Mouse (Mus musculus): Measurements from ENCODE around the gene Nefh. TPM values are rescaled to one million over a fixed set of nuclear protein-coding genes. Genes with fewer than 3 reads are reported as not detected.

Gene Nefh
- polyA plus RNA-seq, 1 experiment: not detected

- Histone ChIP-seq H3K4me3 (ENCODE audit: insufficient read depth, low read length) (no peak overlapping the region), H3K4me1 (ENCODE audit: control insufficient read depth, insufficient read depth, low read length) (peaks cover 8% of the 10 kb centered on the region; the same call in 1 of the 2 replicates), H3K27ac (ENCODE audit: insufficient read depth, low read depth, low read length) (no peak overlapping the region)
- TF ChIP-seq CTCF (IDR thresholded peaks at IDR 0.05; ENCODE audit: low read depth, low read length) (no peak), POLR2A (IDR thresholded peaks at IDR 0.05; ENCODE audit: borderline replicate concordance, low read depth, low read length) (no peak)
These were observed 35.1 kb upstream of the Nefh start for GRCm38 (mm10) chr11:4983010-4983409.

- no peak for TF ChIP-seq POLR2A (IDR thresholded peaks at IDR 0.05; ENCODE audit: borderline replicate concordance, low read depth, low read length)
- TF ChIP-seq CTCF (IDR thresholded peaks at IDR 0.05; ENCODE audit: low read depth, low read length): peak; percentile 66
- no peak overlapping the region for H3K4me3 ChIP-seq (ENCODE audit: insufficient read depth, low read length)
- H3K4me1 ChIP-seq (ENCODE audit: control insufficient read depth, insufficient read depth, low read length): peaks cover 29% of the 10 kb centered on the region
- no peak overlapping the region for H3K27ac ChIP-seq (ENCODE audit: insufficient read depth, low read depth, low read length)
These were observed 27.8 kb upstream of the Nefh start for GRCm38 (mm10) chr11:4975623-4976022.

DNA sequence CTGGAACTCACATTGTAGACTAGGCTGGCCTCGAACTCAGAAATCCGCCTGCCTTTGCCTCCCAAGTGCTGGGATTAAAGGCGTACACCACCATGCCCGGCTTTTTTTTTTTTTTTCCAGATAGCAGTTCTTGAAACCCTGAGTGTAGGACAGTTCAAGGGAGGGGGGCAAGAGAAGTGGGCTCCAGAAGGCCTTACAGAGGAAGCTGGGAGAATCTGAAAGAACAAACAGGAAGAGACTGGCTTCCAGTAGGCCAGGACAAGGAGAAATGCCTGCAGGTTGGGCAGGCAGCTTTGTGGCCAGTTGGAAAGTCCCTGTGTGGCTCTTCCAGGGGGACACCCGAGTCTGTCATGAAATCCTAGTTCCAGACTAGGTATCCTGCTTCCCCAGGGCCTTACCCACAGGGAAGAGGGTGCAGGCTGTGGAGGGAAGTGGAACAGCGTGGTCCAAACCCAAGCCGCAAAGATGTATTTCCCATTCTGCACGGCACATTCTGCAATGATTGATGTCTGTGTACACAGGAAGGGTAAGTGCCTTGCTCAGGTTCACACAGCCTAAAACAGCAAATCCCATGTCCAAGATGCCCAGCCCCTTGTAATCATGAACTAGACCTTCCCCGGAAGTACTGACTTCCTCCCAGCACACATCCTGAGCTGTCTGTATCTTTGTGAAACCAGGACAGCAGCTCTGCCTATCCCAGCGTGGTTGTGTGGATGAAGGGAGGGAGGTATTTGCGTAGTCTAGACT is 26.7 kb upstream of the Nefh start:
- TF ChIP-seq CTCF (IDR thresholded peaks at IDR 0.05; ENCODE audit: low read depth, low read length) (no peak), POLR2A (IDR thresholded peaks at IDR 0.05; ENCODE audit: borderline replicate concordance, low read depth, low read length) (no peak)
- Histone ChIP-seq H3K4me1 (ENCODE audit: control insufficient read depth, insufficient read depth, low read length) (peaks cover 27% of the 10 kb centered on the region), H3K4me3 (ENCODE audit: insufficient read depth, low read length) (no peak overlapping the region), H3K27ac (ENCODE audit: insufficient read depth, low read depth, low read length) (peak overlapping the region; percentile 68)

GRCm38 (mm10) chr11:4973871-4974256 is 26.0 kb upstream of the Nefh start:
- peaks cover 27% of the 10 kb centered on the region for H3K4me1 ChIP-seq (ENCODE audit: control insufficient read depth, insufficient read depth, low read length)
- TF ChIP-seq CTCF (IDR thresholded peaks at IDR 0.05; ENCODE audit: low read depth, low read length) (no peak), POLR2A (IDR thresholded peaks at IDR 0.05; ENCODE audit: borderline replicate concordance, low read depth, low read length) (no peak)
- H3K27ac ChIP-seq (ENCODE audit: insufficient read depth, low read depth, low read length): peak overlapping the region; percentile 68
- no peak overlapping the region for H3K4me3 ChIP-seq (ENCODE audit: insufficient read depth, low read length)

DNA sequence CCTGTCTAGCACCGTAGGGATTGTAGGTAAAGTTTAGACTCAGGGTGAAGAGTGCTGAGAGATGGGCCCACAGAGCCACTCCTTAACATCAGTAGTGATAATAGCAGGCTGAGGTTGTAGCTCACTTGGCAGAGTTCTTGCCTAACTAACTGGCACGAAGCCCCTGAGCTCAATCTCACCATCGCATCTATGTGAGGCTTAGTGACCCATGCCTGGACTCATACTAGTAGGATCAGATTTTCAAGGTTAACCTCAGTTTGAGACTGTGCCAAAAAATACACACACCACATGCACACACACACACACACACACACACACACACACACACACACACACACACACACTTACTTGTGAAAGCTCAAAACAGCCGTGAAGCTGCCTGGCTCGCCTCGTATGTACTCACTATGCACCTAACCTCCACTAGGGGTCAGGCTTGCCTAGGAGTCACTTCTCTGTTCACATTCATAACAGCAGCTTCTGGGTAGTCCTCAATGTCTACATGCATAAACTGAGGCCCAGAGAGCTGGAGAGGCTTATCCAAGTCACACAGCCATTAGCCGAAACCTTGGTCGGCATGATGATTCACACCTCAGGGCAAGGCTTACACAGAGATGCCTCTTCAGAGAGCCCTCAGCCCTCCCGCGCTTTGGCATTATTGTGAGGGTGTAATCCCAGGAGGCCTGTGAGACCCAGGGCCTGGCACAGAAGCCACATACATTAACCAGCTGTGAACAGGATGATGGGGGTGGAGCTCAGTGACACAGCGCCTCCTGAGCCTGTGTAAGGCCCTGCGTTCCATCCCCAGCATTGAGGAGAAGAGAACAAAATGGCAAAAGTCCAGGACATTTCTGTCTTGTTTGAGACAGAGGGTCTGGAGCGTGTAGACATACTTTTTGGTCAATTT is 25.4 kb upstream of the Nefh start:
- H3K4me3 ChIP-seq (ENCODE audit: insufficient read depth, low read length): no peak overlapping the region
- H3K27ac ChIP-seq (ENCODE audit: insufficient read depth, low read depth, low read length): no peak overlapping the region; the same call in 1 of the 2 replicates
- TF ChIP-seq POLR2A (IDR thresholded peaks at IDR 0.05; ENCODE audit: borderline replicate concordance, low read depth, low read length) (no peak), CTCF (IDR thresholded peaks at IDR 0.05; ENCODE audit: low read depth, low read length) (peak; percentile 36; the same call in 1 of the 2 replicates)
- peaks cover 27% of the 10 kb centered on the region for H3K4me1 ChIP-seq (ENCODE audit: control insufficient read depth, insufficient read depth, low read length)

GRCm38 (mm10) chr11:4968376-4968775 is 20.5 kb upstream of the Nefh start:
- TF ChIP-seq POLR2A (IDR thresholded peaks at IDR 0.05; ENCODE audit: borderline replicate concordance, low read depth, low read length) (no peak), CTCF (IDR thresholded peaks at IDR 0.05; ENCODE audit: low read depth, low read length) (no peak)
- Histone ChIP-seq H3K4me1 (ENCODE audit: control insufficient read depth, insufficient read depth, low read length) (peaks cover under 1% of the 10 kb centered on the region), H3K27ac (ENCODE audit: insufficient read depth, low read depth, low read length) (no peak overlapping the region), H3K4me3 (ENCODE audit: insufficient read depth, low read length) (no peak overlapping the region)

- no peak overlapping the region for H3K27ac ChIP-seq (ENCODE audit: insufficient read depth, low read depth, low read length)
- no peak overlapping the region for H3K4me3 ChIP-seq (ENCODE audit: insufficient read depth, low read length)
- TF ChIP-seq CTCF (IDR thresholded peaks at IDR 0.05; ENCODE audit: low read depth, low read length) (no peak), POLR2A (IDR thresholded peaks at IDR 0.05; ENCODE audit: borderline replicate concordance, low read depth, low read length) (no peak)
- H3K4me1 ChIP-seq (ENCODE audit: control insufficient read depth, insufficient read depth, low read length): peaks cover 4% of the 10 kb centered on the region; the same call in 1 of the 2 replicates
These were observed 19.7 kb upstream of the Nefh start for GRCm38 (mm10) chr11:4967549-4967948.

- H3K4me1 ChIP-seq (ENCODE audit: control insufficient read depth, insufficient read depth, low read length): peaks cover 4% of the 10 kb centered on the region; the same call in 1 of the 2 replicates
- H3K4me3 ChIP-seq (ENCODE audit: insufficient read depth, low read length): no peak overlapping the region
- TF ChIP-seq POLR2A (IDR thresholded peaks at IDR 0.05; ENCODE audit: borderline replicate concordance, low read depth, low read length): no peak
- no peak for TF ChIP-seq CTCF (IDR thresholded peaks at IDR 0.05; ENCODE audit: low read depth, low read length)
- H3K27ac ChIP-seq (ENCODE audit: insufficient read depth, low read depth, low read length): no peak overlapping the region
These were observed 19.0 kb upstream of the Nefh start for GRCm38 (mm10) chr11:4966888-4967287.

GRCm38 (mm10) chr11:4966325-4966724 is 18.5 kb upstream of the Nefh start:
- Histone ChIP-seq H3K4me3 (ENCODE audit: insufficient read depth, low read length) (no peak overlapping the region), H3K4me1 (ENCODE audit: control insufficient read depth, insufficient read depth, low read length) (peaks cover 4% of the 10 kb centered on the region; the same call in 1 of the 2 replicates), H3K27ac (ENCODE audit: insufficient read depth, low read depth, low read length) (no peak overlapping the region)
- TF ChIP-seq POLR2A (IDR thresholded peaks at IDR 0.05; ENCODE audit: borderline replicate concordance, low read depth, low read length): no peak
- no peak for TF ChIP-seq CTCF (IDR thresholded peaks at IDR 0.05; ENCODE audit: low read depth, low read length)

All from bone marrow macrophage, adult 2 months (primary cell).